Mouse (Mus musculus) frontal cortex, adult (tissue): ENCODE results near the gene Myh2.
A peak's percentile ranks its signal among the peaks of the same experiment; 100 is the strongest.

ENCODE experiments used
- ATAC-seq: cut with Nextera tagmentation; 2 replicates; pipeline ENCODE4 v1.9.2; 2017; ENCODE audit warnings: mild to moderate bottlenecking, moderate library complexity, mixed read lengths; ENCODE audit not compliant: low TSS enrichment

Gene Myh2

GRCm38 (mm10) chr11:67151651-67152630, 18.9 kb upstream of the Myh2 start:
- ATAC-seq = no peak

GRCm38 (mm10) chr11:67153123-67153522, 17.7 kb upstream of the Myh2 start:
- ATAC-seq = peak; percentile 99

- ATAC-seq = no peak
Observed at GRCm38 (mm10) chr11:67153843-67154242, 17.0 kb upstream of the Myh2 start.

GRCm38 (mm10) chr11:67155650-67156049, 15.2 kb upstream of the Myh2 start:
- no peak for ATAC-seq

- no peak for ATAC-seq
Observed at GRCm38 (mm10) chr11:67160131-67160530, 10.7 kb upstream of the Myh2 start.

- peak; percentile 91 for ATAC-seq
Observed at GRCm38 (mm10) chr11:67163701-67164100, 7.1 kb upstream of the Myh2 start.

- no peak for ATAC-seq
Observed at GRCm38 (mm10) chr11:67164851-67165250, 6.0 kb upstream of the Myh2 start.

- ATAC-seq = no peak
Observed at GRCm38 (mm10) chr11:67169301-67169700, 1.5 kb upstream of the Myh2 start.

GRCm38 (mm10) chr11:67172439-67172838, 1.6 kb downstream of the Myh2 start:
- ATAC-seq = no peak

- no peak for ATAC-seq
Observed at GRCm38 (mm10) chr11:67176376-67176775, 5.5 kb downstream of the Myh2 start.

- ATAC-seq = peak; percentile 88
Observed at GRCm38 (mm10) chr11:67190316-67190715, 19.5 kb downstream of the Myh2 start.

GRCm38 (mm10) chr11:67190814-67191213, 20.0 kb downstream of the Myh2 start:
- peak; percentile 27; the same call in 1 of the 2 replicates for ATAC-seq

GRCm38 (mm10) chr11:67191496-67191895, 20.7 kb downstream of the Myh2 start:
- no peak for ATAC-seq

GRCm38 (mm10) chr11:67199321-67199720, 28.5 kb downstream of the Myh2 start:
- ATAC-seq = no peak

GRCm38 (mm10) chr11:67199752-67200151, 28.9 kb downstream of the Myh2 start, which contains the start of gene Myh1:
Gene Myh1 (plus strand): TSS chr11:67200052.
- ATAC-seq = no peak

GRCm38 (mm10) chr11:67204766-67205165, 33.9 kb downstream of the Myh2 start:
- ATAC-seq = peak; percentile 87

GRCm38 (mm10) chr11:67221803-67222202, 51.0 kb downstream of the Myh2 start:
- ATAC-seq = peak; percentile 72; the same call in 1 of the 2 replicates

GRCm38 (mm10) chr11:67224466-67224865, 53.6 kb downstream of the Myh2 start:
- no peak for ATAC-seq

- ATAC-seq = peak; percentile 70
Observed at GRCm38 (mm10) chr11:67228731-67229130, 57.9 kb downstream of the Myh2 start.

- ATAC-seq = peak; percentile 91
Observed at GRCm38 (mm10) chr11:67229166-67229565, 58.3 kb downstream of the Myh2 start.

- ATAC-seq = no peak
Observed at GRCm38 (mm10) chr11:67229946-67230345, 59.1 kb downstream of the Myh2 start.

- peak; percentile 78; the same call in 1 of the 2 replicates for ATAC-seq
Observed at GRCm38 (mm10) chr11:67235639-67236358, 65.0 kb downstream of the Myh2 start.

- no peak for ATAC-seq
Observed at GRCm38 (mm10) chr11:67236799-67237198, 66.0 kb downstream of the Myh2 start.
